Comparison of ENCODE assay signal across 15 mouse cellular contexts in genomic region chr17:24633831-24634230, GRCm38 (mm10). TPM values are rescaled to one million over a fixed set of nuclear protein-coding genes. Genes with fewer than 3 reads are reported as not detected.
DNase-seq lines count a peak whose midpoint lies in the region; ATAC-seq and TF ChIP-seq lines count a peak whose summit lies in the region.
"Had no signal": no experiment of that assay in that cellular context is flagged by ENCODE, and none has a peak within 500 bp of the region (broad histone marks: within the 10 kb centered on the region; RNA-seq: fewer than 3 reads in every experiment).

No protein-coding gene starts in this region.

- no peaks in the 10 kb centered on the region for H3K9me3 ChIP-seq in heart, embryonic 10.5 days
- H3K9me3 ChIP-seq in E14TG2a.4 (ENCODE audit: low read length): no peaks in the 10 kb centered on the region
- H3K9me3 ChIP-seq in intestine, embryonic 15.5 days: no peaks in the 10 kb centered on the region
- H3K9me3 ChIP-seq: forebrain, embryonic 12.5 days; liver, embryonic 15.5 days had no signal

- peaks cover 45% of the 10 kb centered on the region for H3K4me1 ChIP-seq in heart, embryonic 10.5 days
- H3K4me1 ChIP-seq in E14TG2a.4 (replicated peaks; ENCODE audit: low read depth, low read length): peaks cover 71% of the 10 kb centered on the region
- H3K4me1 ChIP-seq in intestine, embryonic 15.5 days (replicated peaks): peaks cover 22% of the 10 kb centered on the region

- H3K4me3 ChIP-seq in heart, embryonic 10.5 days: no peak overlapping the region
- H3K4me3 ChIP-seq in left cerebral cortex, adult 2 months: no peak overlapping the region
- H3K4me3 ChIP-seq in E14TG2a.4 (replicated peaks; ENCODE audit: low read length): 0 out of 2 replicates have a peak overlapping the region, but pooled peaks have one; percentile 88
- no peak overlapping the region for H3K4me3 ChIP-seq in intestine, embryonic 15.5 days (replicated peaks)

- WGBS in heart, embryonic 10.5 days: 95% methylated on average over 11 of the region's 11 CpGs
- 96% methylated on average over 11 of the region's 11 CpGs for WGBS in intestine, embryonic 15.5 days

- peaks cover 42% of the 10 kb centered on the region for H3K27me3 ChIP-seq in heart, embryonic 10.5 days (ENCODE audit: insufficient read depth, poor library complexity, severe bottlenecking)
- H3K27me3 ChIP-seq in E14TG2a.4 (ENCODE audit: insufficient read depth, low read length): no peaks in the 10 kb centered on the region
- no peaks in the 10 kb centered on the region for H3K27me3 ChIP-seq in intestine, embryonic 15.5 days (replicated peaks)
- H3K27me3 ChIP-seq: forebrain, embryonic 12.5 days; liver, embryonic 15.5 days had no signal

- no peak overlapping the region for H3K9ac ChIP-seq in intestine, embryonic 15.5 days

- 0 out of 2 replicates have a peak overlapping the region, but pooled peaks have one; percentile 90 for H3K27ac ChIP-seq in heart, embryonic 10.5 days
- peak overlapping the region; percentile 83 for H3K27ac ChIP-seq in left cerebral cortex, adult 2 months
- peak overlapping the region; percentile 92; the same call in 1 of the 2 replicates for H3K27ac ChIP-seq in intestine, embryonic 15.5 days

- intact Hi-C loops in left cerebral cortex, adult 2 months (cut with DNase I): no loop called here
- intact Hi-C loops in left cerebral cortex, postnatal 25 days (cut with DNase I): loop anchor here (5.0 kb wide), 1 partner anchor 33 kb away; the partner anchor contains the start of gene Zfp598

- ATAC-seq in intestine, embryonic 15.5 days: no peak

- no peak for DNase-seq in heart, embryonic 10.5 days (ENCODE audit: low spot score)
- no peak for DNase-seq in heart, postnatal 4 days
- DNase-seq in left cerebral cortex, adult 2 months (ENCODE audit: extremely low spot score in 1 of 2, low spot score in 2 of 2): no peak
- no peak for DNase-seq in left cerebral cortex, postnatal 25 days (ENCODE audit: low spot score in 2 of 2)
- no peak for DNase-seq in adrenal gland, adult 2 months
- no peak for DNase-seq in gastrocnemius, adult 18-20 months (ENCODE audit: low spot score)
- DNase-seq: layer of hippocampus, postnatal 36 days; thymus, postnatal 25 days had no signal

- H3K36me3 ChIP-seq in heart, embryonic 10.5 days: peaks cover 29% of the 10 kb centered on the region
- peaks cover 66% of the 10 kb centered on the region for H3K36me3 ChIP-seq in E14TG2a.4 (ENCODE audit: insufficient read depth, low read length)
- H3K36me3 ChIP-seq in intestine, embryonic 15.5 days: peaks cover 5% of the 10 kb centered on the region; the same call in 1 of the 2 replicates

- no peak for TF ChIP-seq CTCF in left cerebral cortex, adult 2 months (IDR thresholded peaks at IDR 0.05)
- TF ChIP-seq CTCF in E14TG2a.4 (conservative IDR thresholded peaks at IDR 0.05; ENCODE audit: low read length): no peak

- H3K4me2 ChIP-seq in intestine, embryonic 15.5 days (replicated peaks): no peak overlapping the region

RNA-seq across cellular contexts. Expression of gene Nthl1, which starts 1.4 kb away (rescaled TPM):
- polyA plus RNA-seq in heart, embryonic 10.5 days (2016; fragmentation: Nextera tagmentation; extraction: Ambion mirVana): 15.0 and 19.8 TPM in 2 replicates
- 1 to 10 TPM; 4.0 TPM for total RNA-seq in heart, postnatal 4 days (2021)
- 1 to 10 TPM; 5.5 to 5.7 TPM for total RNA-seq in left cerebral cortex, adult 2 months (2021)
- 1 to 10 TPM; 3.3 to 6.5 TPM for total RNA-seq in left cerebral cortex, postnatal 25 days (2021)
- 15.6 and 18.1 TPM in 2 replicates for polyA plus RNA-seq in intestine, embryonic 15.5 days (2015; fragmentation: Nextera tagmentation; extraction: Ambion mirVana)
- 10 to 100 TPM in 1 of 2 experiments, 1 to 10 TPM in 1; 4.8 to 10.1 TPM for total RNA-seq in adrenal gland, adult 2 months (2021)
- 9.4 and 13.8 TPM in 2 replicates for polyA plus RNA-seq in adrenal gland, adult 2 months (2012; rRNA removed)
- 1 to 10 TPM; 2.5 to 3.5 TPM for total RNA-seq in gastrocnemius, adult 18-20 months (2021)
- total RNA-seq: monocyte, adult 5-6 weeks had no signal

RNA-seq across cellular contexts. Expression of gene Tsc2, which starts 1.4 kb away (rescaled TPM):
- polyA plus RNA-seq in heart, embryonic 10.5 days (2016; fragmentation: Nextera tagmentation; extraction: Ambion mirVana): 56.9 and 66.4 TPM in 2 replicates
- total RNA-seq in heart, postnatal 4 days (2021): 10 to 100 TPM; 82.9 to 87.9 TPM
- 100 to 1,000 TPM; 140 to 159 TPM for total RNA-seq in left cerebral cortex, adult 2 months (2021)
- 100 to 1,000 TPM; 136 to 150 TPM for total RNA-seq in left cerebral cortex, postnatal 25 days (2021)
- 41.0 and 45.7 TPM in 2 replicates for polyA plus RNA-seq in intestine, embryonic 15.5 days (2015; fragmentation: Nextera tagmentation; extraction: Ambion mirVana)
- 100 to 1,000 TPM in 1 of 2 experiments, 10 to 100 TPM in 1; 83.5 to 110 TPM for total RNA-seq in adrenal gland, adult 2 months (2021)
- polyA plus RNA-seq in adrenal gland, adult 2 months (2012; rRNA removed): 160 and 180 TPM in 2 replicates
- 100 to 1,000 TPM in 1 of 2 experiments, 10 to 100 TPM in 1; 83.2 to 105 TPM for total RNA-seq in gastrocnemius, adult 18-20 months (2021)

RNA-seq across cellular contexts. Expression of gene Slc9a3r2, which starts 16.3 kb away (rescaled TPM):
- polyA plus RNA-seq in heart, embryonic 10.5 days (2016; fragmentation: Nextera tagmentation; extraction: Ambion mirVana): 51.5 and 51.9 TPM in 2 replicates
- 10 to 100 TPM; 61.8 to 75.0 TPM for total RNA-seq in heart, postnatal 4 days (2021)
- 10 to 100 TPM; 50.2 to 51.0 TPM for total RNA-seq in left cerebral cortex, adult 2 months (2021)
- 10 to 100 TPM; 48.0 to 49.9 TPM for total RNA-seq in left cerebral cortex, postnatal 25 days (2021)
- 43.9 and 49.2 TPM in 2 replicates for polyA plus RNA-seq in intestine, embryonic 15.5 days (2015; fragmentation: Nextera tagmentation; extraction: Ambion mirVana)
- total RNA-seq in adrenal gland, adult 2 months (2021): 10 to 100 TPM; 51.8 to 76.0 TPM
- 120 and 150 TPM in 2 replicates for polyA plus RNA-seq in adrenal gland, adult 2 months (2012; rRNA removed)
- total RNA-seq in gastrocnemius, adult 18-20 months (2021): 10 to 100 TPM; 31.8 to 55.0 TPM

RNA-seq across cellular contexts. Expression of gene Npw, which starts 24.4 kb away (rescaled TPM):
- 0.28 TPM in 1 of 2 replicates, not detected in the other for polyA plus RNA-seq in heart, embryonic 10.5 days (2016; fragmentation: Nextera tagmentation; extraction: Ambion mirVana)
- total RNA-seq in heart, postnatal 4 days (2021): not detected
- total RNA-seq in left cerebral cortex, adult 2 months (2021): 1 to 10 TPM in 1 of 2 experiments, under 1 TPM in 1; 0.58 to 1.4 TPM
- 1 to 10 TPM in 1 of 2 experiments, not detected in 1; 1.2 TPM for total RNA-seq in left cerebral cortex, postnatal 25 days (2021)
- polyA plus RNA-seq in intestine, embryonic 15.5 days (2015; fragmentation: Nextera tagmentation; extraction: Ambion mirVana): 0.30 and 0.56 TPM in 2 replicates
- not detected for total RNA-seq in adrenal gland, adult 2 months (2021)
- 0.60 and 2.4 TPM in 2 replicates for polyA plus RNA-seq in adrenal gland, adult 2 months (2012; rRNA removed)
- total RNA-seq in gastrocnemius, adult 18-20 months (2021): not detected
- total RNA-seq: adrenal gland, adult 18-20 months; gastrocnemius, postnatal 36 days; monocyte, adult 5-6 weeks had no signal
- polyA plus RNA-seq: forebrain, embryonic 12.5 days had no signal

RNA-seq across cellular contexts. Expression of gene Zfp598, which starts 35.7 kb away (rescaled TPM):
- polyA plus RNA-seq in heart, embryonic 10.5 days (2016; fragmentation: Nextera tagmentation; extraction: Ambion mirVana): 22.3 and 26.2 TPM in 2 replicates
- total RNA-seq in heart, postnatal 4 days (2021): 10 to 100 TPM; 26.0 to 26.6 TPM
- 10 to 100 TPM; 41.6 to 49.0 TPM for total RNA-seq in left cerebral cortex, adult 2 months (2021)
- total RNA-seq in left cerebral cortex, postnatal 25 days (2021): 10 to 100 TPM; 38.5 to 39.3 TPM
- 20.0 and 20.5 TPM in 2 replicates for polyA plus RNA-seq in intestine, embryonic 15.5 days (2015; fragmentation: Nextera tagmentation; extraction: Ambion mirVana)
- 10 to 100 TPM; 40.8 to 51.3 TPM for total RNA-seq in adrenal gland, adult 2 months (2021)
- polyA plus RNA-seq in adrenal gland, adult 2 months (2012; rRNA removed): 86.0 and 99.0 TPM in 2 replicates
- total RNA-seq in gastrocnemius, adult 18-20 months (2021): 10 to 100 TPM; 23.1 to 25.4 TPM
